Mouse (Mus musculus) stomach, postnatal 0 days (tissue): Measurements from ENCODE around the gene Lrrfip2. TPM values are rescaled to one million over a fixed set of nuclear protein-coding genes. Genes with fewer than 3 reads are reported as not detected.

Source experiments
- ATAC-seq: fragments of 200-750 bp; cut with Nextera tagmentation; 2 replicates; pipeline ENCODE4 v1.8.0; 2017; ENCODE audit not compliant: low FRiP score, low TSS enrichment
- DNase-seq: peaks from one replicate; pipeline ENCODE4 v3.0.0-alpha.2; 2016; ENCODE audit warnings: low spot score
- H3K27ac ChIP-seq: fragments of 300-500 bp; sonication (generic); replicated peaks from 2 replicates; pipeline ENCODE4 v1.5.1; 2014; ENCODE audit warnings: mild to moderate bottlenecking, control low read depth
- H3K27me3 ChIP-seq: fragments of 300-500 bp; sonication (generic); 2 replicates; pipeline ENCODE4 v1.6.1; 2014; ENCODE audit warnings: low read length; ENCODE audit not compliant: control insufficient read depth, insufficient read depth
- H3K36me3 ChIP-seq: fragments of 300-500 bp; sonication (generic); 2 replicates; pipeline ENCODE4 v1.6.1; 2014; ENCODE audit warnings: low read length, mixed read lengths; ENCODE audit not compliant: control insufficient read depth, insufficient read depth
- H3K4me1 ChIP-seq: fragments of 300-500 bp; sonication (generic); replicated peaks from 2 replicates; pipeline ENCODE4 v1.6.1; 2014; ENCODE audit warnings: antibody characterized with exemption; ENCODE audit not compliant: control insufficient read depth, insufficient read depth
- H3K4me2 ChIP-seq: fragments of 300-500 bp; sonication (generic); replicated peaks from 2 replicates; pipeline ENCODE4 v1.6.1; 2014; ENCODE audit warnings: low read depth, mild to moderate bottlenecking, control low read depth, moderate library complexity
- H3K4me3 ChIP-seq: fragments of 300-500 bp; sonication (generic); 2 replicates; pipeline ENCODE4 v1.5.1; 2014; ENCODE audit warnings: low read depth, low read length, control low read depth
- H3K9ac ChIP-seq: fragments of 300-500 bp; sonication (generic); 2 replicates; pipeline ENCODE4 v1.6.1; 2014; ENCODE audit warnings: mild to moderate bottlenecking, low read length, control low read depth, mixed read lengths
- H3K9me3 ChIP-seq: fragments of 300-500 bp; sonication (generic); 2 replicates; pipeline ENCODE4 v1.6.1; 2016; ENCODE audit warnings: low read length; ENCODE audit not compliant: control insufficient read depth
- CTCF ChIP-seq: IDR thresholded peaks from 2 replicates; pipeline ENCODE4 v1.5.1; 2016; ENCODE audit warnings: antibody characterized with exemption, low read depth, mild to moderate bottlenecking, moderate library complexity
- EP300 ChIP-seq: optimal IDR thresholded peaks from 2 replicates; pipeline ENCODE3; 2016; ENCODE audit warnings: antibody characterized with exemption
- WGBS: fragments of 180-500 bp; shearing (Covaris S2); extraction: QIAGEN DNeasy Blood & Tissue Kit; methylation state at CpG from one replicate; pipeline ENCODE4 v1.1.7; 2014; 5-methylcytosine and 5-hydroxymethylcytosine counted together
- polyA plus RNA-seq: library from polyadenylated mRNA; unstranded; fragments of >200 nt; fragmentation: Nextera tagmentation; extraction: Ambion mirVana; gene quantifications from 2 replicates; pipeline ENCODE4 v1.2.1, GENCODE M21; 2015

The Lrrfip2 gene
- polyA plus RNA-seq, 1 experiment from 2014 or later = 34.1 TPM

- no peak overlapping the region for H3K9ac ChIP-seq
These were observed 38.5 kb downstream of the Lrrfip2 start for GRCm38 (mm10) chr9:111155764-111156458.

GRCm38 (mm10) chr9:111159562-111159961 is 42.2 kb downstream of the Lrrfip2 start:
- Histone ChIP-seq H3K27ac (no peak overlapping the region), H3K9ac (no peak overlapping the region), H3K4me1 (no peaks in the 10 kb centered on the region), H3K9me3 (no peaks in the 10 kb centered on the region), H3K27me3 (no peaks in the 10 kb centered on the region), H3K4me3 (no peak overlapping the region), H3K36me3 (peaks cover 3% of the 10 kb centered on the region; the same call in 1 of the 2 replicates), H3K4me2 (no peak overlapping the region)
- WGBS = 88% methylated on average over 1 of the region's 1 CpGs
- ATAC-seq (no peak), DNase-seq (no peak)
- TF ChIP-seq EP300 = no peak
- no peak for TF ChIP-seq CTCF

More at GRCm38 (mm10) chr9:111155764-111156458, 38.5 kb downstream of the Lrrfip2 start:
- Histone ChIP-seq H3K4me2 (no peak overlapping the region; the same call in 1 of the 2 replicates), H3K36me3 (no peaks in the 10 kb centered on the region), H3K4me1 (no peaks in the 10 kb centered on the region), H3K9me3 (no peaks in the 10 kb centered on the region), H3K27me3 (no peaks in the 10 kb centered on the region), H3K4me3 (no peak overlapping the region), H3K27ac (peak overlapping the region; percentile 71)
- ATAC-seq = peak; percentile 64; the same call in 1 of the 2 replicates
- WGBS = 71% methylated on average over 11 of the region's 11 CpGs
- TF ChIP-seq CTCF (peak; percentile 51), EP300 (no peak)
- DNase-seq = peak; percentile 24

- Histone ChIP-seq H3K4me2 (no peak overlapping the region), H3K4me3 (no peak overlapping the region), H3K36me3 (peaks cover 3% of the 10 kb centered on the region; the same call in 1 of the 2 replicates), H3K27ac (no peak overlapping the region), H3K9me3 (no peaks in the 10 kb centered on the region), H3K9ac (no peak overlapping the region), H3K4me1 (no peaks in the 10 kb centered on the region), H3K27me3 (no peaks in the 10 kb centered on the region)
- DNase-seq = no peak
- 80% methylated on average over 14 of the region's 14 CpGs for WGBS
- no peak for TF ChIP-seq EP300
- TF ChIP-seq CTCF = no peak
- ATAC-seq = no peak
These were observed 43.8 kb downstream of the Lrrfip2 start for GRCm38 (mm10) chr9:111161213-111161612.

- Histone ChIP-seq H3K9ac (no peak overlapping the region), H3K27ac (no peak overlapping the region), H3K4me1 (no peaks in the 10 kb centered on the region), H3K36me3 (peaks cover 3% of the 10 kb centered on the region; the same call in 1 of the 2 replicates), H3K9me3 (no peaks in the 10 kb centered on the region), H3K4me3 (no peak overlapping the region), H3K27me3 (no peaks in the 10 kb centered on the region), H3K4me2 (no peak overlapping the region)
- no peak for DNase-seq
- TF ChIP-seq CTCF (no peak), EP300 (no peak)
- no peak for ATAC-seq
- WGBS = 43% methylated on average over 4 of the region's 4 CpGs
These were observed 49.2 kb downstream of the Lrrfip2 start for GRCm38 (mm10) chr9:111166612-111167011.

GRCm38 (mm10) chr9:111170430-111170829 is 53.0 kb downstream of the Lrrfip2 start:
- TF ChIP-seq EP300 (no peak), CTCF (no peak)
- Histone ChIP-seq H3K9me3 (no peaks in the 10 kb centered on the region), H3K4me3 (no peak overlapping the region), H3K36me3 (no peaks in the 10 kb centered on the region), H3K4me1 (no peaks in the 10 kb centered on the region), H3K4me2 (no peak overlapping the region), H3K27me3 (no peaks in the 10 kb centered on the region), H3K27ac (no peak overlapping the region), H3K9ac (no peak overlapping the region)
- no peak for ATAC-seq
- no peak for DNase-seq
- WGBS = 27% methylated on average over 3 of the region's 3 CpGs

- H3K4me1 ChIP-seq = no peaks in the 10 kb centered on the region
- no peaks in the 10 kb centered on the region for H3K27me3 ChIP-seq
- no peak overlapping the region for H3K9ac ChIP-seq
- H3K4me3 ChIP-seq = no peak overlapping the region
- no peak for TF ChIP-seq CTCF
- no peak for TF ChIP-seq EP300
- H3K36me3 ChIP-seq = no peaks in the 10 kb centered on the region
- no peak for DNase-seq
- ATAC-seq = no peak
- 25% methylated on average over 5 of the region's 5 CpGs for WGBS
- no peaks in the 10 kb centered on the region for H3K9me3 ChIP-seq
- H3K4me2 ChIP-seq = no peak overlapping the region
- H3K27ac ChIP-seq = no peak overlapping the region
These were observed 56.7 kb downstream of the Lrrfip2 start for GRCm38 (mm10) chr9:111174071-111174470.
